Mouse (Mus musculus) heart, adult 2 months (tissue): ENCODE results near the gene Snrk.

Source experiments
- CTCF ChIP-seq: fragments of 200-600 bp; IDR thresholded peaks from 2 replicates; pipeline ENCODE4 v1.8.1; 2022; ENCODE audit warnings: antibody characterized with exemption, mild to moderate bottlenecking, moderate library complexity
- EP300 ChIP-seq: fragments of 200-500 bp; IDR thresholded peaks from 2 replicates; pipeline ENCODE4 v1.6.1; 2011; ENCODE audit warnings: low read depth, low read length, control low read depth; ENCODE audit not compliant: insufficient read depth
- POLR2A ChIP-seq: fragments of 200-500 bp; IDR thresholded peaks from 2 replicates; pipeline ENCODE4 v1.6.1; 2011; ENCODE audit warnings: mild to moderate bottlenecking, low read depth, low read length, control low read depth; ENCODE audit not compliant: insufficient read depth

DNA sequence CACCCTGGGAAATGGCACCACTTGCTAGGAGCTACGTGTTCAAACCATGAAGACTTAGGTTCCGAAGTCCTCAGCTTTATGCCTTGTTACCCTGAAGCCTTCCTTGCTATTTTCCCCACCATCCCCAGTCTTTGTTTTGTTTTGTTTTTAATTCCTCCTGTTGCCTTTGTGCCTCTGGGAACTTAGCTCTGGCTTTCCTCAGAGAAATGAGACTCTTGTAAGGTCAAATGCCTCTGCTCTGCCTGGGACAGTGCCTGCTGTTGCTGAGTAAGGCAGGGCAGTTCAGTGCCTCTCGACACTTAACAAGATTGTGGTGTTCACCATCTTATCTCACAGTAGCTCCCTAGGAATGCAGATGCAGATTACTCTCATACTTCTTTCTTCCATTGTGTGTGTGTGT lies 36.4 kb downstream of the Snrk start:
- TF ChIP-seq CTCF (no peak), POLR2A (no peak), EP300 (no peak)
